Mouse (Mus musculus): ENCODE results near the gene Nlrp3. TPM values are rescaled to one million over a fixed set of nuclear protein-coding genes. Genes with fewer than 3 reads are reported as not detected.

The Nlrp3 gene
- total and polyA plus RNA-seq, 2 experiments from 2014 or later = 0.11 to 0.25 TPM

DNA sequence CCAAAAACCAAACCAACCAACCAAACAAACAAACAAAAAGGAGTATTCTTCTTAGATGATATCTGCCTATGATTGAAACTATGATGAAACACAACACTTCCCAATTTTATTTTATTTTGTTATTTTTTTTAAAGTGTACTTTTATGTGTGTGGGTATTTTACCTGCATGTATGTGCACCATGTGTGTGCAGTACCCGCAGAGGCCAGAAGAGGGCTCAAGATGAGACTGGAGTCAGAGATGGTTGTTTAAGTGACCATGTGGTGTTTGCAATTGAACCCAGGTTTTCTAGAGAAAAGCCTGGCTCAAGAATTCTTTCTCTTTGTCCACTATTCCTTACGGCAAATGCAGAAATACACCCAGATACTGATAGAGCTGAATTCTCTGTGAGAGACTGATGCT is 17.2 kb upstream of the Nlrp3 start:
- DNase-seq (ENCODE audit: low spot score) (no peak), ATAC-seq (ENCODE audit: insufficient read depth, low read depth) (no peak)
- TF ChIP-seq CTCF (IDR thresholded peaks at IDR 0.05; ENCODE audit: low read depth) (0 out of 2 replicates have a peak, but pooled peaks have one; percentile 2), EP300 (IDR thresholded peaks at IDR 0.05; ENCODE audit: low read depth) (no peak)
- no peaks in the 10 kb centered on the region for H3K4me1 ChIP-seq (ENCODE audit: control insufficient read depth, insufficient read depth)
- no peak overlapping the region for H3K9ac ChIP-seq (replicated peaks; ENCODE audit: low read depth, low read length)
- H3K4me3 ChIP-seq (ENCODE audit: low read depth, low read length) = no peak overlapping the region
- no peaks in the 10 kb centered on the region for H3K9me3 ChIP-seq (replicated peaks; ENCODE audit: control insufficient read depth, low read length)
- H3K27ac ChIP-seq (ENCODE audit: low read depth) = no peak overlapping the region
- H3K4me2 ChIP-seq (ENCODE audit: low read depth, low read length) = no peak overlapping the region
- H3K36me3 ChIP-seq (replicated peaks; ENCODE audit: control insufficient read depth, insufficient read depth, low read length) = no peaks in the 10 kb centered on the region
- no peaks in the 10 kb centered on the region for H3K27me3 ChIP-seq (ENCODE audit: control insufficient read depth, insufficient read depth, low read length)
- WGBS = 91% methylated on average over 2 of the region's 2 CpGs

DNA sequence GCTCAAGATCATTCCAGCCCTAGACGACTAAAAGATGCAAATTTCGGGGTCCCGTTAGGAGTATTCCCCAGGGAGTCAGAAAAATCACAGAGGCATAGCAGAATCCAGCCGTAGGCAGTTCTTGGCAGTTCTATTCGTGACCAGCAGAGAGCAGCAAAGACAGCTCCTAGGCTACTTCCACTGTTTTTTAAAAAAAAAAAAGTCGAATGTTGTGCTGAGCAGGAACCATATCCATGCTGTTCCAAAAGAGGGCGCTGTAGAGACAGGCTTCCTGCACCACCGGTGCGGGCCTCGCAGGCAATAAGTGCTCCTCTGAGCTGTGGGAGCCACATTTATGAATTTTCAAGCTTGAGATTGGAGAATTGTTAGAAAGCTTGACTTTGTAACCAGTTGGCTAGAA is 16.1 kb upstream of the Nlrp3 start:
- H3K36me3 ChIP-seq (replicated peaks; ENCODE audit: control insufficient read depth, insufficient read depth, low read length) = no peaks in the 10 kb centered on the region
- no peak overlapping the region for H3K9ac ChIP-seq (replicated peaks; ENCODE audit: low read depth, low read length)
- TF ChIP-seq CTCF (IDR thresholded peaks at IDR 0.05; ENCODE audit: low read depth) (peak; percentile 81), EP300 (IDR thresholded peaks at IDR 0.05; ENCODE audit: low read depth) (no peak)
- DNase-seq (ENCODE audit: low spot score) = peak; percentile 72
- no peaks in the 10 kb centered on the region for H3K9me3 ChIP-seq (replicated peaks; ENCODE audit: control insufficient read depth, low read length)
- WGBS = 8% methylated on average over 10 of the region's 10 CpGs
- H3K4me3 ChIP-seq (ENCODE audit: low read depth, low read length) = no peak overlapping the region
- H3K27me3 ChIP-seq (ENCODE audit: control insufficient read depth, insufficient read depth, low read length) = no peaks in the 10 kb centered on the region
- no peak overlapping the region for H3K27ac ChIP-seq (ENCODE audit: low read depth)
- H3K4me1 ChIP-seq (ENCODE audit: control insufficient read depth, insufficient read depth) = no peaks in the 10 kb centered on the region
- ATAC-seq (ENCODE audit: insufficient read depth, low read depth) = peak; percentile 20; the same call in 1 of the 2 replicates
- no peak overlapping the region for H3K4me2 ChIP-seq (ENCODE audit: low read depth, low read length)

DNA sequence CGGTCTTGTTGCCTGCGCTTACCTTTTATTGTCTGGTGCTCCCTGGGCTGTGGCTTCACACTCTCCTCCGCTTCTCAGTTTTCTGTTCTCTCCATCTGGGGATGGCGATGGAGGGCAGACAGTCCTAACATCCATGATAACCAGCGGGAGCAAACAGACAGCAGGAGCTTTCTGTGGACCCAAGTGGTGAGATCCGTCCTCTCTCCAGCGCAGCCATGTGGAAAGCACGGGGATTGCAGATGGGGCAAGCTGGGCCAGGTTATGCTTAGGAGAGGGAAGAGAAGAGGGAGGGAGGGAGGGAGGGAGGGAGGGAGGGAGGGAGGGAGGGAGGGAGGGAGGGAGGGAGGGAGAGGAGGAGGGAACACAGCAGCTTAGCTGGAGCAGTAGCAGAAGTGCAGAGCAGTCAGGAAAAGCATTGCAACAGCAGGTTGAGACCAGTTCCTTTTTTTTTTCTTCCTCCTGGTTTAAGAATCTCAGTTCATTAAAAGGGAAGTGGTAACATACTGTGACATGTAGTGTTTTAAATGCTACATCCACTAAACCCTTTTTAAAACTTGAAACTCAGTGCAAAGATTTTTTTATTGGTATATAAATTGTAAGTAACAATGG is 14.8 kb upstream of the Nlrp3 start, which contains the start of gene Zkscan17:
Gene Zkscan17 (minus strand): TSS at position 280 of the 609 bp plus-strand sequence.
- ATAC-seq (ENCODE audit: insufficient read depth, low read depth) = no peak; the same call in 1 of the 2 replicates
- no peak for DNase-seq (ENCODE audit: low spot score)
- 36% methylated on average over 8 of the region's 8 CpGs for WGBS

DNA sequence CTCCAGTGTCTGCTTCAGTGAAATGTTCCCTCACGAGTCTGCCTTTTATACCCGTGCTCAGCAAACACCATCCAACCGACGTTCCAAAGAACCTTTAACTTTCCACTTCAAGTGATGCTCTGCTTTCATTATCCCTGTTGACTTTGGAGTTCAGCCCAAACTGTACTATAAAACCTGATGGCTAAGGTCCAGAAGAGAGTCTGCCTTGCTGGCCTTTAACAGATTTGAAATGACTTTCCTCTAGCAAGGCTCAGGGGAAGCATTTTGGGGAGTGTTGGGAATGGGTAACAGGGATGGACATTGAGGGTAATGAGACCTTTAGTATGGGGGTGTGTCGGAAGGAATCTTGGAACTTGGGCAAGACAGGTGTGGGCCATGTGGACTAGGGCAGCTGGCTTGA is 11.1 kb upstream of the Nlrp3 start:
- no peak for ATAC-seq (ENCODE audit: insufficient read depth, low read depth)
- Histone ChIP-seq H3K27ac (ENCODE audit: low read depth) (no peak overlapping the region), H3K4me3 (ENCODE audit: low read depth, low read length) (no peak overlapping the region), H3K27me3 (ENCODE audit: control insufficient read depth, insufficient read depth, low read length) (no peaks in the 10 kb centered on the region), H3K9me3 (replicated peaks; ENCODE audit: control insufficient read depth, low read length) (no peaks in the 10 kb centered on the region), H3K9ac (replicated peaks; ENCODE audit: low read depth, low read length) (no peak overlapping the region), H3K4me1 (ENCODE audit: control insufficient read depth, insufficient read depth) (0 out of 2 replicates have a peak, but pooled peaks cover 3% of the 10 kb centered on the region), H3K4me2 (ENCODE audit: low read depth, low read length) (no peak overlapping the region), H3K36me3 (replicated peaks; ENCODE audit: control insufficient read depth, insufficient read depth, low read length) (no peaks in the 10 kb centered on the region)
- 65% methylated on average over 5 of the region's 5 CpGs for WGBS
- no peak for DNase-seq (ENCODE audit: low spot score)
- no peak for TF ChIP-seq EP300 (IDR thresholded peaks at IDR 0.05; ENCODE audit: low read depth)
- TF ChIP-seq CTCF (IDR thresholded peaks at IDR 0.05; ENCODE audit: low read depth) = no peak

More for the DNA sequence above, 14.8 kb upstream of the Nlrp3 start, which contains the start of gene Zkscan17:
- Histone ChIP-seq H3K27me3 (ENCODE audit: control insufficient read depth, insufficient read depth, low read length) (no peaks in the 10 kb centered on the region), H3K4me1 (ENCODE audit: control insufficient read depth, insufficient read depth) (no peaks in the 10 kb centered on the region), H3K4me3 (ENCODE audit: low read depth, low read length) (no peak within 1 kb of the TSS), H3K9ac (replicated peaks; ENCODE audit: low read depth, low read length) (no peak within 1 kb of the TSS), H3K9me3 (replicated peaks; ENCODE audit: control insufficient read depth, low read length) (no peaks in the 10 kb centered on the region), H3K36me3 (replicated peaks; ENCODE audit: control insufficient read depth, insufficient read depth, low read length) (no peaks in the 10 kb centered on the region), H3K4me2 (ENCODE audit: low read depth, low read length) (no peak within 1 kb of the TSS), H3K27ac (ENCODE audit: low read depth) (no peak within 1 kb of the TSS)
- TF ChIP-seq EP300 (IDR thresholded peaks at IDR 0.05; ENCODE audit: low read depth) (no peak), CTCF (IDR thresholded peaks at IDR 0.05; ENCODE audit: low read depth) (peak; percentile 14; the same call in 1 of the 2 replicates)

DNA sequence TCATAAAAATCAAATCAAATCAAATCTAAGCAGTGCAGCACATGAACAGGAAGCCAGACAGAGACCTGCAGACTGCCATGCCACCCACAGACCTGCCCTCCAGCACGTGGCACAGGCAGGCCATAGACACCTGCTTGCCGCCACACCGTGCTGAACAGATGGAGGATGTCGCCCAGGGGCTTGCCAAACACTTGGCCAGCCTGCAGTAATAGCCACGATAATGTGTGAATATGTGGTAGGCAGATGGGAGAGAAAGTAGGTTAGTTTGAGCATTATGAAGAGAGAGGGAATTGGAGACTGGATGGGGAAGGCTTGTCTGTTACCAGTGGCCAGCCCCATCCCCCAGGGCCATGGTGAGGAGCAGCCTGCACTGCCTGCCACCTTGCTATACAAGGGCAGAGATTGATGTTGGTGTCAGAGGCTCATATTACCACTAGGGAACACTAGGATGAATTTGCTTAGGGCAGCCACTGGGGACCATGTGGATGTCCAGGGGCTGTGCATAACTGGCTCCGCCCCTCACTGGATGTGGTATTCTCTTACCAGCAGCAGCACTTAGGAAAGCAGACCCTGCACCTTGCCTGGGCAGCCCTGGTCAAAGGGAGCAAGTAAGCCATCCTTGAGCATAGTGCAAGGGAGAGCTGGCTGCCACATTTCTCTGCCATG is 10.4 kb upstream of the Nlrp3 start:
- H3K4me3 ChIP-seq (ENCODE audit: low read depth, low read length) = no peak overlapping the region
- 80% methylated on average over 6 of the region's 6 CpGs for WGBS
- no peak for TF ChIP-seq CTCF (IDR thresholded peaks at IDR 0.05; ENCODE audit: low read depth)
- no peak for TF ChIP-seq EP300 (IDR thresholded peaks at IDR 0.05; ENCODE audit: low read depth)
- no peaks in the 10 kb centered on the region for H3K27me3 ChIP-seq (ENCODE audit: control insufficient read depth, insufficient read depth, low read length)
- 0 out of 2 replicates have a peak, but pooled peaks cover 4% of the 10 kb centered on the region for H3K4me1 ChIP-seq (ENCODE audit: control insufficient read depth, insufficient read depth)
- no peak overlapping the region for H3K4me2 ChIP-seq (ENCODE audit: low read depth, low read length)
- no peaks in the 10 kb centered on the region for H3K9me3 ChIP-seq (replicated peaks; ENCODE audit: control insufficient read depth, low read length)
- no peak overlapping the region for H3K9ac ChIP-seq (replicated peaks; ENCODE audit: low read depth, low read length)
- DNase-seq (ENCODE audit: low spot score) (no peak), ATAC-seq (ENCODE audit: insufficient read depth, low read depth) (no peak)
- no peak overlapping the region for H3K27ac ChIP-seq (ENCODE audit: low read depth)
- H3K36me3 ChIP-seq (replicated peaks; ENCODE audit: control insufficient read depth, insufficient read depth, low read length) = no peaks in the 10 kb centered on the region

Data from heart, postnatal 0 days (tissue).